Mouse (Mus musculus) G1E (cell line): Measurements from ENCODE around the gene Adprhl1.

ENCODE experiments used
- CTCF ChIP-seq: IDR thresholded peaks from 2 replicates; pipeline ENCODE4 v1.5.1; 2012; ENCODE audit warnings: low read depth, low read length, inconsistent platforms, mixed read lengths
- GATA1 ChIP-seq: IDR thresholded peaks from 2 replicates; pipeline ENCODE4 v1.6.1; 2012; ENCODE audit warnings: borderline replicate concordance, low read length, inconsistent platforms, mixed read lengths
- POLR2AphosphoS5 ChIP-seq: IDR thresholded peaks from 2 replicates; pipeline ENCODE4 v1.6.1; 2012; ENCODE audit warnings: low read depth, low read length, inconsistent platforms; ENCODE audit not compliant: insufficient replicate concordance

DNA sequence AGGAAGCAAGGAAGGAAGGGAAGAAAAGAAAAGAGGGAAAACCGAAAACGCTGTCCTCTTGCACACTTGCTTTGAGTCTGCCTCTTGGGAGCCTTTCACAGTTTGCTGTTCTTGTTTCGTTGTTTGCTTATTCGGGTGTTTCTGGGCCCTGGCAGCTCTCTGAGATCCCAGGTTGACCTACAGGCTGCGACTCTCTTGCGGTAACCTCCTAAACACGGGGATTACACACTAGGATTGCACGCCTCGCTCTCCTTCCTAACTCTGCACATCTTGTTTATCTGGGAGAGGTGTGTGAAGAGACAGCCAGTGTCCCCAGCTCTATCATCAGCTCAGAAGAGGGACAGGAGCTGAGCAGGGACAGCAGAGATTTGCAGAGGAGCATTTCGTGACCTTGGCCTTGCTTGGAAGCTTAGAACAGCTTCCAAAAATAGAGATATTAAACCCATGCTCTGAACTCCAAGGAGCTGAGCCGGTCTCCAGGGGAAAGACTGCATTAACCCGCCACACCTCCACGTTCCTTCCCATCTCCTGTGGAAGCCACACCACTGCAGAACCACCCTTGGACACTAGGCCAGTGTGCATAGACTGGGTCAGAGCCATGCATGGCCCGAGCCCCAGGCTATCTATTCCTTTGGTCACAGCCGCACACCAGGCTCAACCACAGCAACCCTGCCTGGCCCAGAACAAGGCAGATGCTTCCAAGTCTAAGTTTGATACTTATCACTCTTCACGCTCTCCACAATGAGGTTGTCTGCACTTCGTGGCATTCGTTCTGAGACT, 72.9 kb downstream of the Adprhl1 start:
- TF ChIP-seq CTCF (no peak), POLR2AphosphoS5 (no peak), GATA1 (no peak)
